Mouse (Mus musculus): ENCODE results near the gene Snx32. TPM values are rescaled to one million over a fixed set of nuclear protein-coding genes. Genes with fewer than 3 reads are reported as not detected.

Gene Snx32
- polyA plus RNA-seq, 1 experiment, result 92.3 TPM

GRCm38 (mm10) chr19:5487768-5488550, 22.4 kb downstream of the Snx32 start, which contains the start of gene Mus81:
Mus81 (minus strand) TSS chr19:5488402.
- DNase-seq (ENCODE audit: low read depth), result peak; percentile 97
- TF ChIP-seq CTCF (IDR thresholded peaks at IDR 0.05; ENCODE audit: borderline replicate concordance, extremely low read depth, insufficient read depth, insufficient read length) (peak; percentile 89), POLR2A (IDR thresholded peaks at IDR 0.05; ENCODE audit: borderline replicate concordance, extremely low read depth, insufficient read depth, insufficient read length, poor library complexity, severe bottlenecking) (peak; percentile 49; the same call in 1 of the 2 replicates)

- TF ChIP-seq CTCF (IDR thresholded peaks at IDR 0.05; ENCODE audit: borderline replicate concordance, extremely low read depth, insufficient read depth, insufficient read length) (no peak), POLR2A (IDR thresholded peaks at IDR 0.05; ENCODE audit: borderline replicate concordance, extremely low read depth, insufficient read depth, insufficient read length, poor library complexity, severe bottlenecking) (no peak)
- DNase-seq (ENCODE audit: low read depth), result no peak
Observed at GRCm38 (mm10) chr19:5486771-5487170, 23.6 kb downstream of the Snx32 start.

GRCm38 (mm10) chr19:5486286-5486685, 24.1 kb downstream of the Snx32 start:
- TF ChIP-seq POLR2A (IDR thresholded peaks at IDR 0.05; ENCODE audit: borderline replicate concordance, extremely low read depth, insufficient read depth, insufficient read length, poor library complexity, severe bottlenecking), result no peak
- no peak for TF ChIP-seq CTCF (IDR thresholded peaks at IDR 0.05; ENCODE audit: borderline replicate concordance, extremely low read depth, insufficient read depth, insufficient read length)
- no peak for DNase-seq (ENCODE audit: low read depth)

GRCm38 (mm10) chr19:5485821-5486220, 24.5 kb downstream of the Snx32 start:
- no peak for DNase-seq (ENCODE audit: low read depth)
- TF ChIP-seq POLR2A (IDR thresholded peaks at IDR 0.05; ENCODE audit: borderline replicate concordance, extremely low read depth, insufficient read depth, insufficient read length, poor library complexity, severe bottlenecking) (no peak), CTCF (IDR thresholded peaks at IDR 0.05; ENCODE audit: borderline replicate concordance, extremely low read depth, insufficient read depth, insufficient read length) (no peak)

GRCm38 (mm10) chr19:5485371-5485770, 25.0 kb downstream of the Snx32 start:
- no peak for DNase-seq (ENCODE audit: low read depth)
- no peak for TF ChIP-seq CTCF (IDR thresholded peaks at IDR 0.05; ENCODE audit: borderline replicate concordance, extremely low read depth, insufficient read depth, insufficient read length)
- no peak for TF ChIP-seq POLR2A (IDR thresholded peaks at IDR 0.05; ENCODE audit: borderline replicate concordance, extremely low read depth, insufficient read depth, insufficient read length, poor library complexity, severe bottlenecking)

GRCm38 (mm10) chr19:5484496-5484895, 25.8 kb downstream of the Snx32 start:
- no peak for TF ChIP-seq CTCF (IDR thresholded peaks at IDR 0.05; ENCODE audit: borderline replicate concordance, extremely low read depth, insufficient read depth, insufficient read length)
- TF ChIP-seq POLR2A (IDR thresholded peaks at IDR 0.05; ENCODE audit: borderline replicate concordance, extremely low read depth, insufficient read depth, insufficient read length, poor library complexity, severe bottlenecking), result no peak
- DNase-seq (ENCODE audit: low read depth), result no peak

- TF ChIP-seq CTCF (IDR thresholded peaks at IDR 0.05; ENCODE audit: borderline replicate concordance, extremely low read depth, insufficient read depth, insufficient read length) (no peak), POLR2A (IDR thresholded peaks at IDR 0.05; ENCODE audit: borderline replicate concordance, extremely low read depth, insufficient read depth, insufficient read length, poor library complexity, severe bottlenecking) (no peak)
- no peak for DNase-seq (ENCODE audit: low read depth)
Observed at GRCm38 (mm10) chr19:5483386-5484359, 26.7 kb downstream of the Snx32 start.

- DNase-seq (ENCODE audit: low read depth), result no peak
- TF ChIP-seq CTCF (IDR thresholded peaks at IDR 0.05; ENCODE audit: borderline replicate concordance, extremely low read depth, insufficient read depth, insufficient read length), result no peak
- no peak for TF ChIP-seq POLR2A (IDR thresholded peaks at IDR 0.05; ENCODE audit: borderline replicate concordance, extremely low read depth, insufficient read depth, insufficient read length, poor library complexity, severe bottlenecking)
Observed at GRCm38 (mm10) chr19:5481398-5481797, 28.9 kb downstream of the Snx32 start.

- TF ChIP-seq POLR2A (IDR thresholded peaks at IDR 0.05; ENCODE audit: borderline replicate concordance, extremely low read depth, insufficient read depth, insufficient read length, poor library complexity, severe bottlenecking) (no peak), CTCF (IDR thresholded peaks at IDR 0.05; ENCODE audit: borderline replicate concordance, extremely low read depth, insufficient read depth, insufficient read length) (no peak)
Observed at GRCm38 (mm10) chr19:5480016-5480415, 30.3 kb downstream of the Snx32 start.

GRCm38 (mm10) chr19:5477668-5478300, 32.6 kb downstream of the Snx32 start:
- no peak for DNase-seq (ENCODE audit: low read depth)
- no peak for TF ChIP-seq POLR2A (IDR thresholded peaks at IDR 0.05; ENCODE audit: borderline replicate concordance, extremely low read depth, insufficient read depth, insufficient read length, poor library complexity, severe bottlenecking)
- no peak for TF ChIP-seq CTCF (IDR thresholded peaks at IDR 0.05; ENCODE audit: borderline replicate concordance, extremely low read depth, insufficient read depth, insufficient read length)

More at GRCm38 (mm10) chr19:5480016-5480415, 30.3 kb downstream of the Snx32 start:
- DNase-seq (ENCODE audit: low read depth), result no peak

All from brain, embryonic 14.5 days (tissue).